Mouse (Mus musculus): Measurements from ENCODE around the gene Lmln.

- TF ChIP-seq CTCF (conservative IDR thresholded peaks at IDR 0.05; ENCODE audit: low read length), result no peak
- no peak for TF ChIP-seq POU5F1 (IDR thresholded peaks at IDR 0.05; ENCODE audit: borderline replicate concordance, low read length)
- no peak for TF ChIP-seq NANOG (IDR thresholded peaks at IDR 0.05; ENCODE audit: borderline replicate concordance, low read length)
These were observed 95.7 kb downstream of the Lmln start for GRCm38 (mm10) chr16:33158006-33158405.
